Mouse (Mus musculus) right cerebral cortex, postnatal 36 days (tissue): ENCODE data around the gene Olfr1093.

Experiments
- DNase-seq, 2 experiments: peaks; one replicate each; pipeline ENCODE4 v3.0.0; 2022; ENCODE audit warnings: low spot score in 2 of 2, mixed read lengths in 1 of 2

Gene Olfr1093

GRCm38 (mm10) chr2:86782179-86782578 lies at the start of gene Olfr1093:
TSS of gene Olfr1093 (plus strand) at chr2:86782479.
- DNase-seq: no peak

- DNase-seq: no peak
Observed at GRCm38 (mm10) chr2:86733601-86734000, 48.7 kb upstream of the Olfr1093 start, which contains the start of gene Olfr1089. TSS of gene Olfr1089 (minus strand) at chr2:86733701.

GRCm38 (mm10) chr2:86758893-86759292 lies 23.4 kb upstream of the Olfr1093 start, which contains the start of gene Olfr1090:
TSS of gene Olfr1090 (minus strand) at chr2:86758993.
- DNase-seq: no peak

GRCm38 (mm10) chr2:86761050-86761449 lies 21.2 kb upstream of the Olfr1093 start:
- DNase-seq: no peak

- DNase-seq: no peak
Observed at GRCm38 (mm10) chr2:86809918-86810317, 27.6 kb downstream of the Olfr1093 start, which contains the start of gene Olfr141. TSS of gene Olfr141 (minus strand) at chr2:86810018.

- no peak for DNase-seq
Observed at GRCm38 (mm10) chr2:86824363-86824762, 42.1 kb downstream of the Olfr1093 start, which contains the start of gene Olfr1094. TSS of gene Olfr1094 (plus strand) at chr2:86824663.
